Mouse (Mus musculus): ENCODE measurements around the gene Gnb3. TPM values are rescaled to one million over a fixed set of nuclear protein-coding genes. Genes with fewer than 3 reads are reported as not detected.

Gene Gnb3
- polyA plus RNA-seq, 1 experiment from 2014 or later: 0.53 TPM

GRCm38 (mm10) chr6:124863658-124864298, 23.7 kb upstream of the Gnb3 start, which contains the start of gene Gpr162:
Gpr162 (minus strand) TSS chr6:124863983.
- Histone ChIP-seq H3K9me3 (ENCODE audit: control insufficient read depth, low read length) (no peaks in the 10 kb centered on the region), H3K27ac (replicated peaks) (no peak within 1 kb of the TSS), H3K9ac (ENCODE audit: low read length) (peak within 1 kb of the TSS; percentile 64), H3K4me2 (replicated peaks; ENCODE audit: low read depth) (peak within 1 kb of the TSS; percentile 93), H3K27me3 (ENCODE audit: control insufficient read depth, insufficient read depth, low read length) (no peaks in the 10 kb centered on the region; the same call in 1 of the 2 replicates), H3K36me3 (ENCODE audit: control insufficient read depth, insufficient read depth, low read length) (no peaks in the 10 kb centered on the region), H3K4me3 (ENCODE audit: low read depth, low read length) (peak within 1 kb of the TSS; percentile 45), H3K4me1 (replicated peaks; ENCODE audit: control insufficient read depth, insufficient read depth) (no peaks in the 10 kb centered on the region)
- 2% methylated on average over 32 of the region's 43 CpGs for WGBS
- peak; percentile 82 for DNase-seq (ENCODE audit: low spot score)
- TF ChIP-seq CTCF (IDR thresholded peaks at IDR 0.05; ENCODE audit: low read depth): peak; percentile 22; the same call in 1 of the 2 replicates
- no peak for TF ChIP-seq EP300 (optimal IDR thresholded peaks at IDR 0.05)
- ATAC-seq (ENCODE audit: low FRiP score, low TSS enrichment): peak; percentile 75

GRCm38 (mm10) chr6:124863125-124863657, 23.1 kb upstream of the Gnb3 start:
- no peak for TF ChIP-seq CTCF (IDR thresholded peaks at IDR 0.05; ENCODE audit: low read depth)
- no peak for TF ChIP-seq EP300 (optimal IDR thresholded peaks at IDR 0.05)
- Histone ChIP-seq H3K27me3 (ENCODE audit: control insufficient read depth, insufficient read depth, low read length) (no peaks in the 10 kb centered on the region; the same call in 1 of the 2 replicates), H3K9ac (ENCODE audit: low read length) (peak overlapping the region; percentile 64; the same call in 1 of the 2 replicates), H3K4me1 (replicated peaks; ENCODE audit: control insufficient read depth, insufficient read depth) (no peaks in the 10 kb centered on the region), H3K4me3 (ENCODE audit: low read depth, low read length) (peak overlapping the region; percentile 45), H3K4me2 (replicated peaks; ENCODE audit: low read depth) (peak overlapping the region; percentile 93), H3K27ac (replicated peaks) (no peak overlapping the region), H3K9me3 (ENCODE audit: control insufficient read depth, low read length) (no peaks in the 10 kb centered on the region), H3K36me3 (ENCODE audit: control insufficient read depth, insufficient read depth, low read length) (no peaks in the 10 kb centered on the region)
- 0% methylated on average over 6 of the region's 16 CpGs for WGBS
- ATAC-seq (ENCODE audit: low FRiP score, low TSS enrichment): no peak; the same call in 1 of the 2 replicates
- DNase-seq (ENCODE audit: low spot score): no peak

GRCm38 (mm10) chr6:124862406-124863124, 22.5 kb upstream of the Gnb3 start:
- no peak overlapping the region for H3K4me3 ChIP-seq (ENCODE audit: low read depth, low read length)

GRCm38 (mm10) chr6:124861802-124862201, 21.7 kb upstream of the Gnb3 start:
- DNase-seq (ENCODE audit: low spot score) (no peak), ATAC-seq (ENCODE audit: low FRiP score, low TSS enrichment) (no peak)
- Histone ChIP-seq H3K9me3 (ENCODE audit: control insufficient read depth, low read length) (no peaks in the 10 kb centered on the region), H3K4me1 (replicated peaks; ENCODE audit: control insufficient read depth, insufficient read depth) (no peaks in the 10 kb centered on the region), H3K27me3 (ENCODE audit: control insufficient read depth, insufficient read depth, low read length) (no peaks in the 10 kb centered on the region; the same call in 1 of the 2 replicates), H3K4me2 (replicated peaks; ENCODE audit: low read depth) (no peak overlapping the region), H3K4me3 (ENCODE audit: low read depth, low read length) (no peak overlapping the region), H3K27ac (replicated peaks) (no peak overlapping the region), H3K9ac (ENCODE audit: low read length) (no peak overlapping the region), H3K36me3 (ENCODE audit: control insufficient read depth, insufficient read depth, low read length) (no peaks in the 10 kb centered on the region)
- 53% methylated on average over 3 of the region's 3 CpGs for WGBS
- TF ChIP-seq CTCF (IDR thresholded peaks at IDR 0.05; ENCODE audit: low read depth) (no peak), EP300 (optimal IDR thresholded peaks at IDR 0.05) (no peak)

More at GRCm38 (mm10) chr6:124862406-124863124, 22.5 kb upstream of the Gnb3 start:
- ATAC-seq (ENCODE audit: low FRiP score, low TSS enrichment) (no peak), DNase-seq (ENCODE audit: low spot score) (no peak)
- Histone ChIP-seq H3K36me3 (ENCODE audit: control insufficient read depth, insufficient read depth, low read length) (no peaks in the 10 kb centered on the region), H3K9ac (ENCODE audit: low read length) (no peak overlapping the region), H3K27ac (replicated peaks) (no peak overlapping the region), H3K9me3 (ENCODE audit: control insufficient read depth, low read length) (no peaks in the 10 kb centered on the region), H3K4me1 (replicated peaks; ENCODE audit: control insufficient read depth, insufficient read depth) (no peaks in the 10 kb centered on the region), H3K4me2 (replicated peaks; ENCODE audit: low read depth) (peak overlapping the region; percentile 93), H3K27me3 (ENCODE audit: control insufficient read depth, insufficient read depth, low read length) (no peaks in the 10 kb centered on the region; the same call in 1 of the 2 replicates)
- TF ChIP-seq CTCF (IDR thresholded peaks at IDR 0.05; ENCODE audit: low read depth) (no peak), EP300 (optimal IDR thresholded peaks at IDR 0.05) (no peak)
- 16% methylated on average over 8 of the region's 8 CpGs for WGBS

GRCm38 (mm10) chr6:124861266-124861665, 21.2 kb upstream of the Gnb3 start:
- no peaks in the 10 kb centered on the region; the same call in 1 of the 2 replicates for H3K27me3 ChIP-seq (ENCODE audit: control insufficient read depth, insufficient read depth, low read length)

More at GRCm38 (mm10) chr6:124861266-124861665, 21.2 kb upstream of the Gnb3 start:
- ATAC-seq (ENCODE audit: low FRiP score, low TSS enrichment) (no peak), DNase-seq (ENCODE audit: low spot score) (no peak)
- no peak overlapping the region for H3K27ac ChIP-seq (replicated peaks)
- no peak for TF ChIP-seq EP300 (optimal IDR thresholded peaks at IDR 0.05)
- TF ChIP-seq CTCF (IDR thresholded peaks at IDR 0.05; ENCODE audit: low read depth): no peak
- no peak overlapping the region for H3K9ac ChIP-seq (ENCODE audit: low read length)
- no peak overlapping the region for H3K4me2 ChIP-seq (replicated peaks; ENCODE audit: low read depth)
- no peaks in the 10 kb centered on the region for H3K36me3 ChIP-seq (ENCODE audit: control insufficient read depth, insufficient read depth, low read length)
- 85% methylated on average over 19 of the region's 19 CpGs for WGBS
- H3K4me3 ChIP-seq (ENCODE audit: low read depth, low read length): no peak overlapping the region
- H3K4me1 ChIP-seq (replicated peaks; ENCODE audit: control insufficient read depth, insufficient read depth): no peaks in the 10 kb centered on the region
- no peaks in the 10 kb centered on the region for H3K9me3 ChIP-seq (ENCODE audit: control insufficient read depth, low read length)

All from stomach, postnatal 0 days (tissue).